Mouse (Mus musculus): ENCODE measurements around the gene Hist1h4f.
"Not testable (repeated sequence)": the region's sequence is repeated elsewhere in the genome, so short reads cannot be mapped to it uniquely, and the experiment has no call there.

Gene Hist1h4f

DNA sequence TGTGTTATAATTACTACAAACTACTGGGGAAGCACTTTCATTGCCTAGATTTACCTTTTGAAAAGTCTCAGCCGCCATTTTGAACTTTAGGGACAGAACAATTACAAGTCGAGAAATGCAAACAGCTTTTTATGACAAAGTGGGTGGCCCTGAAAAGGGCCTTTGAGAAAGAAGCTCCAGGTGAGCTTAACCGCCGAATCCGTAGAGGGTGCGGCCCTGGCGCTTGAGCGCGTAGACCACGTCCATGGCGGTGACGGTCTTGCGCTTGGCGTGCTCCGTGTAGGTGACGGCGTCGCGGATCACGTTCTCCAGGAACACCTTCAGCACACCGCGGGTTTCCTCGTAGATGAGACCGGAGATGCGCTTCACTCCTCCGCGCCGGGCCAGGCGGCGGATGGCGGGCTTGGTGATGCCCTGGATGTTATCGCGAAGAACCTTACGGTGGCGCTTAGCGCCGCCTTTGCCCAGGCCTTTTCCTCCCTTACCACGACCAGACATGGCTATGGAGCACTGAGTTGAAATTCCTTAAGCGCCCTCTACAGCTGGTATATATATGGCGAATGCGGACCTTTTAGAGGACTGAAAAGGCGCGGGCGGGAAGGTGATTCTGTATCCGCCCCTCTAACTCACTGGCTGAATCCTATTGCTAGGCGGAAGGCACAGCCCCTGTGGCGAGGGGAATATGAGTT, at the start of gene Hist1h4f:
TSS of gene Hist1h4f (minus strand) at position 503 of the 689 bp plus-strand sequence.
- DNase-seq (ENCODE audit: low spot score) = peak; percentile 98

DNA sequence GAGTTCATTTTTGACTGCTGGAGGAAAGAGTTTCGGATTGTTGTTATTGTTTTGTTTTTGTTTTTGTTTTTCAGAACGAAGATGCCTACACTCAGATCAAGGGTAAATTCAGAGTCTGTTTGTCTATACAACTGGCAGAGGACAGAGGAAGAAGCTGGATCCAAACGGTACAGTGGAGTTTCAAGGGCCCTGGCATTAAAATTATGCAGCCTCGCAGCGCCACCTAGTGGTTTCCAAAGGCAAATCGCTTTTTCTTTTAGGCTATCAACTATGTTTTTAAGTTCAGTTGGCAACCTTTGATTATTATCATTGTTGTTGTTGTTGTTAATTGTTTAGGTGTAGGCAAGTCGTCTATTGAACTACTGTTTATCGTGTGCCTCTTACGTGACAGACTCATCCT, 46.5 kb upstream of the Hist1h4f start:
- peak; percentile 88 for DNase-seq (ENCODE audit: low spot score)

DNA sequence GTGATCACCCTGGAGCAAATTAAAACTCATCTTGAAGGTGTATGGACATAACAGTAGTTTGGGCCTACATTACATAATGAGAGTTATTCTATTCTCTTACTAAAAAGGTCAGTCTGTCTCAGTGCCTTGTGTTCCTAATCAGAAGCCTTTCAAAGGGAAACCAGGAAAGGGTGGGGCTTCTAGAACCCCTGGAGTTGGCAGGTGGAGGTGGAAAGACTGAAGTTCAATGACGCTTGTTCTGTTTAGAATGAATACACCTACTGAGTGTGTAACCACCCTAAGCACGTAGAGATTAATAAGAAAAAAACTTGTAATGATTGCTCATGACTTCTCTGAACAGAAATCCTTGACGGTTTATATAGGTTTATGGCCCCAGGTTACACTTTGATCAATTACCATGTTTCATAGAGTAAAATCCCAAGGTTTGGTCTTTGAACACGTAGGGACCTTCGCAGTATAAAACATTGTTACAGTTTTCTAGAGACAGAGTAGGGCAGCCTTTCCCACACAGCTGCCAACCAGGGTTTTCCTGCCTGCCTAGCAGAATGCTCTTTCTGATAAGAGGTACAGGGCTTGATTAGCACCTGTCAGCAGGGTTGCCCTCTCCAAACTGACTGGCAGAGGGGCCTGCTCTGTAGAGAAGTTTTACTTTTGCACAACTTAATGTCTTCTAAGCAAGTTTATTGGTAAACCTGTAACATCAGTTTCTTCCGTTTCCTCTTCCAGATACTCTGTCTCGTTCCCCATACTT, 44.3 kb upstream of the Hist1h4f start:
- no peak for DNase-seq (ENCODE audit: low spot score)

DNA sequence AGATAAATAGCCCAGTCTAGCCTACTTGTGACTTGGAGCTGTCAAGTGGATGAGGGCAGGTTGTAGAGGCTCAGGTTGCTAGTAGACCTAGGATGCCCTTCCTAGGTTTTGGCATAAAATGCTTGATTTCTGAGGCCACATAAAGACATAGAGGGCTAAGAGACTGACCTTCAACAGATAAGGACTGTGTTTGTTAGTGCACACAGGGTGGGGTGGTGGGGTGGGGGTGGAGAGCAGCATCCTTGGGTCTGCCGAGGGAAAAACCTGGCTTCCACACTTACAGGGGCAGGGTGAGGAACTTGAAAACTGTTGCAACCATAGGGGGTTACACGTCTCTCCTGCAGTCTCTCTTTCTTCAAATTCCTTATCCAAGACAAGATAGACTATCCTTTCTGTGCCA, 43.7 kb upstream of the Hist1h4f start:
- DNase-seq (ENCODE audit: low spot score) = no peak

DNA sequence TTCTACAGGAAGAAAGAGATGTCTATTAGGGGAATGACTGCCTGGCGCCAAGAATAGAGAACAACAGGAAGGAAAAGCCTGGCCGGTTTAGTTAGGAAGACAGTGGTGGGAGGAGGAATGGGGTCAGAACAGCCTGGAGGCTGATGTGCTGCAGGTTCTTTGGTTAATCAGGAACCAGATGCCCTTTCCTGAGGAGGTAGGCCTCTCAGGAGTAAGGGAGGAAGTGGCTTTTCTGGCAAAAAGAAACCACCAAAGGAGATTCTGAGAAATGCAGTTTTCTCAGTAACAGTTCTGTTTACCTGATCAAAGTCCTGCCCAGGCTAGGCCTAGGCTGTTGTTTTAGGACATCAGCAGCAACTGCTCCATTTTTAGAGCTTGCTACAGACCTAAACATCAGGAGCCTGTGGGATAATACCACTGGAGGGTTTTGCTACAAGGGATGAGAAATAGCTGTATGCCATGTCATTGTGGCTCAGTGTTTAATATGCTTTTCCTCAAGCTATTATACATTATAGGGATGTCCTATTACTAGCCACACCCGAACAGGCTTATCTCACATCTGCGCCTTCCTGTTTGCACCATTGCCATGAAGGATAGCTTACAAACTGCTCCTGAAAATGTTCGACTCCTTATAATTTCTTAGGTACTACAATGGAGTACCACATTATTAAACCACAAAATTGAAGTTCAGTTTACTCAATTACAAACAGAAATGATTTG, 41.8 kb upstream of the Hist1h4f start:
- DNase-seq (ENCODE audit: low spot score) = no peak

DNA sequence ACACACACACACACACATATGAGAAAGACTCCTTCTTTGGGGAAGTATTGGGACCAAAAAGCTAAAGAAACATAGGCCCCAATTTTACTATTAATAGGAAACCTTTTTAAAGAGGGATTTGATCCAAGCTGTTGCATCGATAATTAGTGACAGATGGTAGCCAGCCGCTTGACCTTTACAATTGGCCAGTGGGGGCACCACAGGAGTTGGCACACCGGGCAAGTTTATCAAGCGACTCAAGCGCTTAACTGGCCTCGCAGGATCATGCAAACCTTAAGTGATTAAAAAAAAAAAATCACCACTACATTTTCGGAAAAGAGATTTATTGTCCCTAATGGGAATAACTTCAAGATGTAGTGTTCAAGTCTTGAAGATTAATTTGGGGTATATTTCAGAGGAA, 41.2 kb upstream of the Hist1h4f start:
- no peak for DNase-seq (ENCODE audit: low spot score)

DNA sequence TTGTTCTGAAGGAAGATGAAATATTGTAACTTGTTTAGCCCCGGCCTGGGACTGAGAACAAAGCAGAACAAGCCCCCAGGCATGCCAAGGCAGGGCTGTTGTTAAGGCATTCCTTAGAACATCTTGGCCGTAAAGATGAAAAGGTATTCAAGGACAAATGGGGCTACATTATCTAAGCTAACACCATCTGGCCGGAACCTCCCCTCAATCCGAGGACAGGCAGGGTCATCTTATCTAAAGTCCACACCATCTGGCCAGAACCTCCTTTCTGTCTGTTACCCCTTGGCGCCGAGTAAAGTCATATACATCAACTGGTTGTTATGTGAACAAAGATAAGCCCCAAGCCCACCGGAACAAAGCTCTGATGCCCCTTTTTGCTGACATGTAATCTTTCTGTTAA, 40.4 kb upstream of the Hist1h4f start:
- DNase-seq (ENCODE audit: low spot score) = not testable (repeated sequence)

DNA sequence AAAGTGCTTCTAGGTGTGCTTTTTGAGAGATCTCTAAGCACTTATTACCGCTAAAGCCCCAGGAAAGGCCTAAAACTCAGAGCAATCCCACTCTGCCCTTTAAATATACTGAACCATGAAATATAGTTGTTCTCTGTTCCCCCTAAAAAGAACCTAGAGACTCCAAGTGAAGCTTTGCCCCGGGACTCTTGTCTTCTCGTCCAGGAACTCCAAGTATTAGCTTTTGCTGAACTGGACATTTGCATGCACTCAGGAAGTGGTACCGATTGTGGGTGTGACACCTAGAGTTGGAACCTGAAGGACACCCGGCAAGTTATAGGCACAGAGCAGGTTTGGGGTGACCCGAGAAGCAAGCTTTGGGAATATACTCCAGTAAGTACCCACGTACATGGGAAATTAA, 39.8 kb upstream of the Hist1h4f start:
- DNase-seq (ENCODE audit: low spot score) = no peak

DNA sequence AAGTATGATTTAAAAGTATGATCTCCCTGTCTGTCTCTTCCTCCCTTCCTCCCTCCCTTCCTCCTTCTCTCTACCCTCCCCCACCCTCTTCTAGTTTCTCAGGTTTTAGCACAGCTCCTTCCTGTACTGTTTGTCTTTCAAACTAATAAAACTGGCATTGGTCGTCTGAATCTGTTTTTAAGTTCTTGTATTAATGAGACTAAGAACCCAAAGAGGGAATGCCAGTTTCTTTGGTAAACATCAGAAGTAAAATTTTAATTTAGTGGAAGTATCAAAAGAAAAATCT, 35.4 kb upstream of the Hist1h4f start:
- DNase-seq (ENCODE audit: low spot score) = peak; percentile 69

DNA sequence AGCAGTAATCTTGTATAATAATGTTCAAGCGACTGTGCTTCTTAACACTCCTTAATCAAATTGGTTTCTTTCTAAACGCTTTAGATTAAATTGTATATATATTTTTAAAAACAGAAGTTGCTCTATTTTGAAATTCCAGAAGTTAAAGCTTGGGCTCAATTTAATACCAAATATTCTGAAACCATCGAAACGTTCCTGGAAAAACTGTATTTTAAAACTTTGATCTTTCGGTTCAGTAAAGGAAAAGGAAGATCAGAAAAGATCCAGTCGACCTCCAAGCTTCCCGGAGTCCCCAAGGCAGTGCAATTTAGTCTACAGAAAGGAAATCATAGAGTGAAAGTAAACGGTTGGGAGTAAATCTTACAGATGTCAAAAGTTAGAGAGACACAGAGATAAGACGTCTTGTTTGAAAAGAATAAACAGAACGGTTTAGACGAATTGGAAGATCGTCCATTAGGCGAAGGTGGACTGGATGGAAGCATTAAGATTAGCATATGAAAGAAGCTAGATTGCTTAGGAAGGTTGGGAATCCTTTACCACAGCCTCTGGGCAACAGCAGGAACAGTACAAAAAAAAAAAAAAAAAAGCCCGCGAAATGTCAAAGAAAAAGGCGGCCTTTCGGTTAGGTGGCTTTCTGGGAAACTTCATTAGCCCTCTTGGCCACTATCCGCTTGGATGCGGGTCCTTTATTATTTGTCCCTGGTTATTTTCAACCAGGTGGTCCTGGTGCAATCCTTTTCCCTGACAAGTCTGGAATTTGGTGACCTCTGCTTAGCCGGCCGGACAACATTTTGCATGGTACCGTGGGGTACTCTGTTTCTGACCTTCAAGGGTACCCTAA, 34.9 kb upstream of the Hist1h4f start:
- peak; percentile 63 for DNase-seq (ENCODE audit: low spot score)

DNA sequence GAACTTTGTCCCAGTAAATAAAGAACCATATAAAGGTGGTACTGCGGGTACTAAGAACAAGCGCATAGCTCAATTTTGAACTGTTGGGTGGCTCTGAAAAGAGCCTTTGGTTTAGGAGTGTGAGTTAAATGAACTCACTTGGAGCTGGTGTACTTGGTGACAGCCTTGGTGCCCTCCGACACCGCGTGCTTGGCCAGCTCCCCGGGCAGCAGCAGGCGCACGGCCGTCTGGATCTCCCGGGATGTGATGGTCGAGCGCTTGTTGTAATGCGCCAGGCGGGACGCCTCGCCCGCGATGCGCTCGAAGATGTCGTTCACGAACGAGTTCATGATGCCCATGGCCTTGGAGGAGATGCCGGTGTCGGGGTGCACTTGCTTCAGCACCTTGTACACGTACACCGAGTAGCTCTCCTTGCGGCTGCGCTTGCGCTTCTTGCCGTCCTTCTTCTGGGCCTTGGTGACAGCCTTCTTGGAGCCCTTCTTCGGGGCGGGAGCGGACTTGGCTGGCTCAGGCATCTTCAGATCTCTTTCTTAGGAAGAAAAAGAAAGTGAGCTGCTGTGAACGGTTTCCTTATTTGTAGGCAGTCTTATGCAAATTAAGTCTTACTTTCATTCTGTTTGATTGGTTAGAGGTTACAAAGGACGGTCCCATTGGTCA, 34.1 kb upstream of the Hist1h4f start:
- peak; percentile 97 for DNase-seq (ENCODE audit: low spot score)

DNA sequence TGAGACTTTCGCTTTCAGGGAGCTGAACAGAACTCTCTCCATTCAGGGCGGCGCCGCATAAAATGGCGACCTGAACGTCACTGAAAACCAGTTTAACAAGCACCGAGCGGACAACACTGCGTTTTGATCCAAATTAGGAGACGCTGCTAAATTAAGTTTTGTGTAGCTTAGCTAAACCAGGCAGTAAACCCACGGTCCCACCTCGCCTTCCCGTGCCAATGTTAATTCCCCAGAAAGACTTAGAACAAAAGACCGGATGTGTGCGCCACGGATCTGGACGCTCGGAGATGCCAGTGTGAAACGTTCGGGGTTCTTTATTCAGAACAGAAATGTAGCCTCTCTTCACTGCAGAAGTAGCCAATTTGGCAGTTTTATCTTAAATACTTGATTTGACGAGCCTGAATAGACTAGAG, 33.6 kb upstream of the Hist1h4f start:
- peak; percentile 85 for DNase-seq (ENCODE audit: low spot score)

DNA sequence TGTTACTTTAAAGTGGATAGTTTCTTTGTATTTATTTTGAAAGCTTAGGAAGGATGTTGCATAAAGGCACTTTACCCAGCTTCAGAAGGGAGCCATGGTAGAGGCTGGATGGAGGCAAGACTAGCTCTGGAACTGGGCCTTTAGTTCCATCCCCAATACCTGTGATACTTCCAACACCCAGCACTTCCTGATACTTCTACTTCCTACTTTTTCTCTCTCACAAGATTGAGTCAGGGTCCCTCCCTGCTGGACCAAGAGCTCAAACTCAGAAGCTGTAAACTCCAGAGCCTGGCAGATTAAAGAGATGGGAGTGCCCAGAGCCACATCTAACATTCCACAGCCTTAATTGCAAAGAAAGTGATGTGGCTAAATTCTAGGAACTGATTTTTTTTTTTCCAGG, 32.9 kb upstream of the Hist1h4f start:
- DNase-seq (ENCODE audit: low spot score) = peak; percentile 56

DNA sequence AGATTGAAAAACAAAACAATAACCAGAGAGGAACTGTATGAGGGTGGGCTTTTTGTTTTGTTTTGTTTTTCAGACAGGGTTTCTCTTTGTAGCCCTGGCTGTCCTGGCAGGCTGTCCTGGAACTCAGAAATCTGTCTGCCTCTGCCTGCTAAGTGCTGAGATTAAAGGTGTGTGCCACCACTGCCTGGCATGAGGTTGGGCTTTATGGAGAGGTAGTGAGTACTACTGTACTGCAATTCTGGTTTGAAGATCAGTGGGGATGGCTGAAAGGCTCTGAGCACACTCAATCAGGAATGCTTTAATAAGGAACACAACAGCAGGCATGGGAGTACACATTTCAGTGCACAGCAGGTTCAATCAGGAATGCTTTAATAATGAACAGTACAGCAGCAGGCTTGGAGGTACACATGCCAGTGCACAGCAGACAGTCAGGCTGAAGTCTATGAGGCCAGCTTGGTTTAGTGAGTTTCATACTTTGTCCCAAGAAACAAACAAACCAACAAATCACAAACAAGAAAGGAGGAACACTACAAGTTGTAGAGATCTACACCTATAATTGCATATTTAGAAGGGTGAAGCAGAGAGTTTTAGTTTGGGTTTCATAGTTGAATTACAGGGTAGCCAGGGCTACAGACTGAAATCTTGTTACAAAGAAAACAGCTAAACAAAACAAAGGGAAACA, 32.1 kb upstream of the Hist1h4f start:
- peak; percentile 44 for DNase-seq (ENCODE audit: low spot score)

DNA sequence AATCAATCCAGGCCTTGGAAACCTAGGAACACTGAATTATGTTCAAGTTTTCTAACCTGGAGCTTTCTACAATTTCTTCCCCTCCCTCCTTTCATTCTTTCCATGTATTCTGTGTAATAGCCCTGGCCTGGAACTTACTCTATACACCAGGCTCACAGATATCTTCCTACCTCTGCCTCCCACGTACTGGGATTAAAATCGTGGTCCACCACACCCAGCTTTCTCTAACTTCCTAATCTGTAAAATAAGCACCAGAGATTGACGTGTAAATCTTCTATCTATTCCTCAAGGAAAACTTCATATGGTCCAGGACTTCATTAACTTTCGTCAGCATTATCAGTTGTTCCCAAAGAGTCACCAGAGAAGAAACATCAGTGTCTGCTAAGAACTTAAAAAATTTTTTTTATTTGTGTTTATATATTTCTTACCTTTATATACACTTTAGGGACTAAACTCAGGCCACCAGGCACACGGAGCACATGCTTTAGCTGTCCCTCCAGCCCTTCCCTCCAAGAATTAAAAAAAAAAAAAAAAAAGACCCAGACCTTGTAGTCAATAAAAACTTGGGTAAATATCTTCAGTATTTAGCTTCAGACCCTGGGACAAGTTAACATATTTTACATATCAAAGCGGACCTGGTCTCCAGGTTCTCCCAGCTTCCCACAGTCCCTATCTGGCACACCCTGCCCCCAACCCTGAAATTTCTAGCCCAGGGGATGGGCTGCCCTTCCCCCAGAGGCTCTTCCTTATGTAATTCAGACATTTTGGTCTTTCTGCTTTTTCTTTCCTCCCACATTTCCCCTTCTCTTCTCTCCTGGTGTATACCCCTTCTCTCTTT, 31.0 kb upstream of the Hist1h4f start:
- peak; percentile 80 for DNase-seq (ENCODE audit: low spot score)

DNA sequence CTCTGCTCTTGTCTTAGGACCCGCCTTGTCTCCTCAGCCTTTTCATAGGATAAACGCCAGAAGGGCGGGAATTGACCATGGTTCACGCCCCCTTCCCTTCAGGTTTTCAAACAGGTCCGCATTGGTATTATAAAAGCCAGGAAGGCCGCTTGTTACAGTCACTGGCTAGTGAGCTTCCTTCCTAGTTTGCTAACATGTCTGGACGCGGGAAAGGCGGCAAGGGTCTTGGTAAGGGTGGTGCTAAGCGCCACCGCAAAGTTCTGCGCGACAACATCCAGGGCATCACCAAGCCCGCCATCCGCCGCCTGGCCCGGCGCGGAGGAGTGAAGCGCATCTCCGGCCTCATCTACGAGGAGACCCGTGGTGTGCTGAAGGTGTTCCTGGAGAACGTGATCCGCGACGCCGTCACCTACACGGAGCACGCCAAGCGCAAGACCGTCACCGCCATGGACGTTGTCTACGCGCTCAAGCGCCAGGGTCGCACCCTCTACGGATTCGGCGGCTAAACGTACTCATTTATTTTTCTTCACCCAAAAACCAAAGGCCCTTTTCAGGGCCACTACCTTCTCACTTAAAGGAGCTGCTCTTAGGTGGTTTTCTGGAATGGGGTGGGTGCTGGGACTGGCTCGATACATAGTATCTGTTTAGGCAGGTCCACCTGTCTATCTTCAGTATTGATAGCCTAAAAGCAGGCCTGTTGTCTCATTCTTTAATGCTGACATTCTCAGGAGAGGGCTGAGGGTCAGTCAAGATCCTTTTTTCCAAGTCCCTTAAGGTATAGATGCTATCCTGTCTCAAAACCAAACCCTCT, 30.2 kb upstream of the Hist1h4f start, which contains the start of gene Hist1h4d:
TSS of gene Hist1h4d (plus strand) at position 191 of the 811 bp plus-strand sequence.
- DNase-seq (ENCODE audit: low spot score) = peak; percentile 100

DNA sequence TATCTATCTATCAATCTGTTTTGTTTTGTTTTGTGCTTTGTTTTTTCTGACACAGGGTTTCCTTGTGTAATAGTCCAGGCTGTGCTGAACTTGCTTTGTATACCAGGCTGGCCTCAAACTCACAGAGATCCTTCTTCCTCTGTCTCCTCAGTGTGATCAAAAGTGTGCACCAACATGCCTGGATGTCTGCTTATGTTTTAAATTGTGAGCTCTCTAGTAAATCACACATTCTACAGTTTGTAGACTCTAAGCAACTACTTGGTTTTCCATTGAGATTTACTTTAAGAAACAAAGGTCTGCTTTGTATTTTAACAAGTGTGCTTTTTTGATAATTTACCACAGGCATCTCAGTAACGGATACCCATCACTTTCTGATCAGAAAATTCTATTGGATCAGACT, 26.4 kb upstream of the Hist1h4f start:
- DNase-seq (ENCODE audit: low spot score) = peak; percentile 36

DNA sequence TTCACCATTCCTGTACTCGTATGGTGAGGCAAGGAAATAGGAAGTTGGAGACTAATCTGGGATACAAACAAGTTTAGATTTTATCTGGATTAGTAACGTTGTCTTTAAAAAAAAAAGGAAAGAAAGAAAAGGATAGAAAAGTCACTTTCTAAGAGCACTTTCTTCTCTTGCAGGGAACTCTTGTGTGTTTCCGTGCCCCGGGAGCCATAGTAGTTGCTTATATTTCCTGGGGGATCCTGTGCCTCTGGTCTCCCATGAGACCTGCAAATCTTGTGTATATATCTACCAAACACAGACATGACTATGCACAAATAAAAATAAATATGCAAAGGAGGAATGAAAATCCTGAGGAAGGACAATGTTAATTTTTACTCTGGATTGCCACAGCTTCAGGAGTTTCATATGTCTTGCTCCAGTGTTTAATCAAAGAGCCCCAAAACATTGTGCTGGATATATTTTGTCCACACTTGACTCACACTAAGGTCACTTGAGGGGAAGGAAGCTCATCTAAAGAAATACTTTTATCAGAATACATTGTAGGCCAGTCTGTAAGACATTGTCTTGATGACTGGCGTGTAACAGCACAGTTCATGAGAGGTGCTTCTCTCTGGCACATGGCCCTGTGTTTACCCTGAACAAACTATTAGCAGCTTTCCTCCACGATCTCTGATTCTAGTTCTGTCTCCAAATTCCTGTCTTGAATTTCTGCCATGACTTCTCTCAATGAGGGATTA, 25.6 kb upstream of the Hist1h4f start:
- DNase-seq (ENCODE audit: low spot score) = peak; percentile 57

All from embryo, embryonic 10.5 days (tissue).